Mouse (Mus musculus) hindlimb bud, embryonic 11.5 days (tissue): Measurements from ENCODE around the gene Prr5l.

Experiments
- DNase-seq: peaks from one replicate; pipeline ENCODE4 v3.0.0-alpha.2; 2012; ENCODE audit warnings: low read depth, low spot score; ENCODE audit errors: extremely low spot score

Gene Prr5l

DNA sequence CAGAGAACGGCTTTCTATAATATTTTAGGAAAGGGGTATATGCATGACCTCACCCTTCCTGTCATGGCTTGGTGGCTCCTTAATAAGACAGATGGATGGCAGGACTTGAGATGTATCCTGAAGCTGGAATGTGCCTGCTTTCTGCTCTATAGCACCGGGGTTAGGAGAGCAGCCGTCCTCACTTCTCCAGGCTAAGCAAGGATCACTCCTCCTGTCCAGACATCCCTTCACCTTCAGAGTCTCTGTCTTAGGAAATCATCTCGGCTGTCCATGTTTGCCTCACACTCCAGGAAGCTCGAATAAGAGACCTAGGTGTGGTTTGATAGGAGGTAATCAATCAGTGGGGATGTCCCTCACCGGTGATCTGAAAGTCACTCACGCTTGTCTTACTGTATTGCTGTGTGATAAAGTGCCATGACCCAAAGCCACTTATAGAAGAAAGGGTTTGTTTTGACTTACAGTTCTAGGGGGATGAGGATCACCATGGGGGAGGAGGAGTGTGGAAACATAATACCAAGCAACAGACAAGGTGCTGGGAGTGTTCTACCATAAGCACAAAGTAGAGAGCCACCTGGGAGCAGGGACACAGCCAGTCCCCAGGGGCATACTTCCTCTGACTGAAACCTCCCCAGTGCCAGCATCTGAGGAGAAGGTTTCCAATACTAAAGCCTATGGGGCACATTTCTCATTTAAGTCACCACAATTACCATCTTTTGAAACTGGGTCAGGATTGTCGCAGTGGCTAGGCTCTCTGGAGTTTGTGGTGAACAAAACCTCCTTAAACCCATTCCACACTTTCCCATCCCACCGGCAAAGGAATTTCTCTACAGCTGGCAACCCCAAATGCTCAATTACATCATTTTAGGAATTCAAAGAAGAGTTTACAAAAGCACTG is 57.4 kb downstream of the Prr5l start:
- DNase-seq, result no peak

DNA sequence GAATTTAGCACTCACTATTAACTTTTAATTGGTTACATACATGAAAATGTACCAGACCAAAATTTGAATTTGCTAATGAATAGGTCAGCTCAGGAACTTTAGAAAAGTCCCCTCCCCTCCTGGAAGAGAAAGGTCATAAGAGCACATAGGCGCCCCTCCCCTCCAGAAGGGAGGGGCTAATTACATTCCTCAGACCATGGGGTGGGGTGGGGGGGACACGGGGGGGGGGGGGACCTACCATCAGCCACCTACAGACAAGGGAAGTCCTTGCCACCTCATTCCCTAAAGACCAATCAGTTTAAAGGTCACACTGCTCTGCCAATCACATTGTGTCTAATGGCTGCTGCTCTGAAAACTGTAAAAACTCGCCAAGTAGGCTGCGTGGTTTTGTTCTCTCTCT is 59.0 kb downstream of the Prr5l start:
- no peak for DNase-seq

DNA sequence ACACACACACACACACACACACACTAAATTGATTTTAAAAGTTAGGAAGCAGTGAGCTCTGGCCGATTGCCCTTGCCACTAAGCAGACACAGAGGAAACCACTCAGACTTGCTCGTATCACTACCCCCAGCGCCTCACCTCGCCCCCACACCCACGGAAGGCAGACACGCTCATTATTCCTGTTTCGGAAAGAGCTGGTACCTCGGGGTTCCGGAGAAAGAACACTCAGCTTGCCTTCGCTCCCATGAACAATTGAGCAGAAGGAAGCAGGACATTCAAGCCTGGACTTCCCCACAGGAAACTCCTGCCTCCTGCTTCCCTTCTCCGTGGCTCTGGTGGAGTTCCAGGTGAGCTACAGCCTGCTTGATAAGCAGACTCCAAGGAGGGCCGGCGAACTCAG is 60.0 kb downstream of the Prr5l start:
- no peak for DNase-seq

DNA sequence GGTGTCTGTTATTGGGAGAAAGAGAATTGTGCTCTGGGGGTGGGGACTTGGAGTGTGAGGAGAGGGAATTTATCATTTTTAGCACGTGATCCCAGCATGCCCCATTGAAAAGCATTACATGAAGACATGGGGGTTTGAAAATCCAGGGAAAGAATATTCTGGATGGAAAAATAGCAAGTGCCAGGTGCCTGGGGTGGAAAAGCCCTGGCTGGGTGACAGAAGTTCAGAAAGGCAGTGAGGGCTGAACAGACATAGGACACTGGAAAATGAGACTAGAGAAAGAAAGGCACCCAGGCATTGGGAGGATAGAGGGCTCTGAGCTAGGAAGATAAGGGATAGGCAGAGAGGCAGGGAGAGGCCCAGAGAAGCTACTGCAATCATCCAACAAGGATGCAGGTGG is 62.0 kb downstream of the Prr5l start:
- no peak for DNase-seq

DNA sequence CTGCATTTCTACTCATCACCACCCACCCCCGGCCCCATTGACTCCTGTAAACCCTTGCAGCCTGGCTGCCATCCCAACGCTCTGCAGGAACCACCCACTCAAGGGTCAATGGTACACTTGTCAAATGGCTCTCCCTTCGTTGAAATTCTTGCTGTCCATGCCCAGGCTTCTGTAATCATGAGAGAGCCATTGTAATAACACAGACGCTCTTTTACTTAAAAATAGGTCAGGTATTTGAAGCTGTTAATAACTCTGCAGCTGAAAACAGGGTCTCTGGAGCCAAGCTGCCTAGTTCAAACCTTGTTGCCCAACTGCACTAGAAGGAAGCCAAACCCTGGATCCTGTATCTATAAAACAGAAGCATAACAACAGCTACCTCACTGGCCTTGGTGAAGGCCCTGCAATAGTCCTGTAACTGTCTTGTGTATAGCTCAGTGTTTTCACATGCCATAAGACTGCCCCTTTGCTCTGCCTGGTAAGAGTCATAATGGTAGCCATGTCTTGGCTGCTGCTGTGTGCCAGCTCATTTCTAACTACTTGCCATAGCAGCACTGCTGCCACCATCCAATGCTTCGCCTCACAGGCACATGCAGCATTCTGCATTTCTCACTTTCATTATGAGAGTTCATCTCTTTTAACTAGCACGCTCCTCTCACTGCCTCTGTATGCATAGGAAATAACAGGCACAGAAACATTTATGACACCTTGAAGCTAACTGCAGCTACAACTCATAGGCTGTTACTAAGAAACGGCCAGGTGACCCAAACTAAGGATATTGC is 63.7 kb downstream of the Prr5l start:
- DNase-seq, result no peak

DNA sequence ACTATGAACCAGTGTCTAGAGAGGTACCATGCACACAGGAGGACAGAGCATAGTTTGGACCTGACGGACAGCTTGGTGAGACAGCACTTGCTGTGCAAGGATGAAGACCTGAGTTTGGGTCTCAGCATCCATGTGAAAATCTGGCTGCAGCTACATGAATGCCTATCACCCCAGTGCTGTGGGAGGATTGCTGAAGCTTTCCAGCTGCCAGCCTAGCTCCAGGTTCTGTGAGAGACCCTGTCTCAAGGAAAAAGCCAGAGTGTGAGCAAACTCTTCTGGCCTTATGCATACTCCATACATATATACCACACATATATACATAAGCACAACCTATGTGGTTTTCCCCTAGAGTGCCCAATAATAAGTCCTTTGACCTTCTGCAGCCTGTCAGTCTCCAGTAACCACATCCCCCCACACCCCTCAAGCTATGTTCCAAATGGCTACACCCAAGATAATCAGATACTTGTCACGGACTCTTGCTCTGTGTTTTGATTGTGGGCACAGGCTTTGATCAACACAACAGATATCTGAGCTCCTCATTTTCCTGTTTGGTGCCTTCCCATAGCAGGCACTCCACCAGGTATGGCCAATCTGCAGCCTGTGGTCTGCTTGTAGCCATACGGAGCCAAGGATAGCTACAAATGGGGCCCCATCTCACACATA is 66.0 kb downstream of the Prr5l start:
- no peak for DNase-seq

DNA sequence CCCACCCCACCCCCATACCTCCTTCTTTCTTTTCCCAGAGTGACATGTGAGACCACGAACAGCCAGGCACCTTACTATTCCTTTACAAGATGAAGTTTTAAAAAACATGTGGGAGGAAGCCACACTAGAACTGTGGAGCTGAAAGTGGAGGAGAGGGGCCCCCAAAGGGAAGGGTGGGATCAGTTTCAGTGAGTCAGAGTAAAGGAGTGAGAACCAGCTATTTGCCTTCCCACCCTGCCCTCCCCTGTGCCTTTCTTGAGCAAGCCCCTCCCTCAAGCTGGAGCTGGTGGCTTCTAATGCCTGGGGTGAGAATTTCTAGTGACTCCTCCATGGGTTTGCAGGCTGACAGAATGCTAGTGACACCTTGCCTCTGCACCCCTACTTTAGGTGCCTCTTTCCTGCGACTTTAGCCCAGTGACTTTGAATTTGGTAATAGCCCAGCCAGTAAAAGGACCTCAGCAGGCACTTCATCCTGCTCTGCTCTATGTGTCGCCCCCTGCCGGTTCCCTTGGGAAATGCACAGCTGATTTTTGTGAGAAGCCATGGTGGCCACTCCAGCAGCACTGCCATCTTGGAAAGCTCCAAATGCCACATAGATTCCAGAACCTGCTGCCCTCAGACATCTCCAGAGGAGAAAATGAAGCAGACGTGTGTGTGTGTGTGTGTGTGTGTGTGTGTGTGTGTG is 67.4 kb downstream of the Prr5l start:
- DNase-seq, result no peak

DNA sequence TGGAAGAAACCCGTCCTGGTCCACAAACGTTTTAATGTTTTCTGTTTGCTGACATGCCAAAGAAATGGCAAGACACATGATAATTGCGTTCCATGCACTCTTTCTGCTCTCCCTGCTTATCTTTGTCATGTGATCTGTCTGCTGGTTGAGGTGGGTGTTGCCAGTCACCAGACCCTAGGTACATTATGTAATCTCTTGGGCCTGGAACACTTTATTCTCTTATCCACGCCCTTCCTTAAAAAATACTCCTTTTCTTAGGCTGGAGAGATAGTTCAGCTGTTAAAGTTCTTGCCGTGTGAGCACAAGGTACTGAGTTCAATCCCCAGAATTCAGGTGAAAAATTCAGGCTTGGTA is 68.6 kb downstream of the Prr5l start:
- DNase-seq, result no peak

DNA sequence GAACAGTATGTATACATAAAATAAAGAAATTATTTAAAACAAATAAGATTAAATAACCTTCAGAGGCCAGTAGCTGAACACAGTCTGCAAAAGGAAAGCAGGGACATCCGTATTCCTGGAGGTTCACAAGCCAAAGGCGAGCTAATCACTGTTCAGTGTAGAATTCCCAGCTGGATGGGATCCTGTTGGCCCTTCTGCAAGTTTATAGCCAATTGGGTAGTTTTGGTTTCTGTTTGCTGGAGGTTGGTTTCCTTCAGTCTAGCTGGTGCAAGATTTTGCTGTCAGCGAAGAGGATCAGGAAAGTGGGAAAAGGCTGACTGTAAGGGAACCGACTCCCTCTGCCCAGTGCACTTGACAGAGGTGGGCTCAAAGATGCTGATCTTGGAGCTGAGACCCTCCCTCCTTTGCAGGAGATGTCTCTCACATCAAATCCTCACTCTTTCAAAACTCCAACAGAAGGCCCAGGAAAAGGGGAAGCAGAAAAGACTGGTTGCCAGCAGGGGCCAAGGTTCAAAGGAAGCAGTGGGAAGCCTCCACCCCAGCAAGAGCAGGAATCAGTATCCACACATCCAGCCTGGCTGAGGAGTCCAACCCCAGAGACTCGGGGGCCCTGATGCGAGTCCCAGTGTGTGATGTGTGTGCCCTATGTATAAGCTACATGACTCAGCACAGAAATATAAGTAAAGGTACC is 69.1 kb downstream of the Prr5l start:
- no peak for DNase-seq

DNA sequence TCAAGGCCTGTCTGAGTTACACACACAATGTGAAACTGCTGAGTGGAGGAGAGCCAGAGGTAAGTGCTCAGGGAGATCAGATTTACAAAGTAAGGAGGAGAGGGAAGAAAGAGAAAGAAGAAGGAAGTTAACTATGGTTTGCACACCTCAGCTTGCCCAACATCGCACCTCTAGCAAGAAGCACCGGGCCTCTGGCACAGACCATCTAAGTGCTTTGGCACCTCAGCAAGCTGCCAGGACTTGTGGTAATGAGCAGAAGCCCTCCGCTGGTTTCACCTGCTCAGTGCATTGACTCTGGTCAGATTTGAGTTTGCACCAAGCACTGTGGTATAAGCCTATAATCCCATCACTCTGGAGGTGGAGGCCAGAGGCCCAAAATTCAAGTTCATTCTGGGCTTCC is 70.9 kb downstream of the Prr5l start:
- DNase-seq, result no peak

DNA sequence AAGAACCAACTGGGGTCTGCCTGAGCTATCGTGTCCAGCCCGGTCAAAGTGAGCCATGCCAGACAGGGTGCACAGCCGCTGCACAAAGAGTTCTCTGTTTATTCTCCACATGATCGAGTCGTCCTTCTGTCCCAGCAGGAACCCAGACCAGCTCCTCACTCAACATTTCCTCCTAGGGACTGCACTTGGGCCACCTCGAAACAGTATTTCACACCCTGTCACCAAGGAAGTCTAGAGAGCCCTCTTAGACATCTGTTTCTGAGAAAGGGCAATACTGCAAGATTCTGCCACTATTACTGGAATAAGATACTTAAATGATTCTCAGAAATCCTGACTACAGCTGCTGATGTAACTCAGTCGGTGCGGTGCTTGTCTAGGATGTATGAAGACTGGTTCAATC is 72.1 kb downstream of the Prr5l start:
- no peak for DNase-seq

DNA sequence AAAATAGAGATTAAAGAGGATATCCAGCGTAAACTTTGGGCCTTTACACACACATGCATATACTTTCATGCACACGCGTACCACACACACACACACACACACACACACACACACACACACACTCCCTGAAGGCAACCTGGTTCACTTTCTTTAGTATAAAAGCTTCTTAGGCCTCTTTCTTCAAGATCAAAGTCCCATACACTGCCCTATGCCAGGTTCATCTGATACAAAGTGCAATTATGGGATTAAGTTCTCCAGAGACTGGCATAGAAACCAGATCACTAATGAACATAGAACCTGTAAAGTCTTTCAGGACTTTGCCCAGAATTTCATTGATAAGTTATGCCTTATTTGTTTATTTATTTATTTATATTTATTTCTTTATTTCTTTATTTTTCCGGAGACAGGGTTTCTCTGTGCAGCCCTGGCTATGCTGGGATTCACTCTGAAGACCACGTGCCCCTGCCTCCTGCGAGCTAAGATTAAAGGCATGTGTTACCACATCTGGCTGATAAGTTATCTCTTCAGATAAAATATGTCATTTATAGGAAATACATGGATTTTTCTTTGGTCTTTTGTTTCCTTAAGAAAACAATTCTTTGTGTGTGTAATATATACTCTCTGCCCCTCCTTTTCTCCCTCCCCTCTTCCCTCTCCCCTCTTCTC is 73.1 kb downstream of the Prr5l start:
- no peak for DNase-seq

DNA sequence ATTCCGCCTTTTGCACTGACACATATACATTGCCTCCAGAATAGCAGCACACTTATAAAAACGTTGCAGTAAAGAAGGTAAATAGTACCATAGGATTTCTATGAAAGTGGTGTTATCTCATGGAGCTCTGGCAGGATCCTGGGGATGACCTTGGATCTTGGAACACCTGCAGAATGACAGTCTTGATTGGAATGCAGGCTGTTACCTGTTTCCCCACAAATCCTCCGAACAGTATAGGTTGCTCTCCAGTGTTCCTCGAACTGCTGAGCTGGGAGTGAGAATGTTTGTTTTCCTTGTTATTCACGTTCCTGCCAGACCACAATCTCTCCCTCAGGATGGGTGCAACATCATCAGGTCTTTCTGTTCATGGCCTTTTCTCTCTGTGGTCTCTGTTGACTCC is 75.1 kb downstream of the Prr5l start:
- DNase-seq, result no peak

DNA sequence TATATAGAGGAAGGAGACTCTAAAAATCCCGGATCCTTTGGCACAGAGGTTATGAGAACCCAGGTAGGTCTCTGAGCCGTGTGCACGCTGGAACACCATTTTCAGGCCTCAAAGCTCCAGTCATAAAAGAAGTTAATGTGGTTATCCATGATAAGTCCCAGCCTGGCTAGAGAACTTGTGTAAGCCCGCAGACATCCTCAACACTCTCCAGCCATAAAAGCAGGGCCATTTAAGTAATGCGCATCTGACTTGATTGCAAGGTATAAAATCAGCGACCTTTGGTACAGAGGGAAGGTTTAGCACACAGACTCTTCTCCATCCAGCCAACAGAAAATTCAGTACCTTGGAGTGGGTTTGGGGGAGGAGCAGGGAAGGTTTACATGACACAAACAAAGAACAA is 80.6 kb downstream of the Prr5l start:
- DNase-seq, result no peak

DNA sequence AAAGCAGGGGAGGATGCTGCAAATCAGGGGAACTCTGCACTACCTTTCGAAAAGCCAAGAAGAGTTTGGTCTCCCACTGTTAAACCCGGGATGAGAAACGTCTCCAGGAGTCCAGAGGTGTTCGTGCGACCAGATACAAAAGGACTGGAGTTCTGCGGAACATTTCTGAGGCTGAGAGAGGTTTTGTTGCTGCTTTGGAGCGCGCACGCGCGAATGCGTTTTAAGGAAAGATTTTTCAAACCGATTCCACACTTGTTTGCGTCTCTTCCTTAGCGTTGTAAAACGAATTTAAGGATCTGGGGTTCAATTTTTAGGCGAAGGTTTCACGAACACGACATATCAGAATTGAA is 85.0 kb downstream of the Prr5l start:
- DNase-seq, result peak; percentile 54

DNA sequence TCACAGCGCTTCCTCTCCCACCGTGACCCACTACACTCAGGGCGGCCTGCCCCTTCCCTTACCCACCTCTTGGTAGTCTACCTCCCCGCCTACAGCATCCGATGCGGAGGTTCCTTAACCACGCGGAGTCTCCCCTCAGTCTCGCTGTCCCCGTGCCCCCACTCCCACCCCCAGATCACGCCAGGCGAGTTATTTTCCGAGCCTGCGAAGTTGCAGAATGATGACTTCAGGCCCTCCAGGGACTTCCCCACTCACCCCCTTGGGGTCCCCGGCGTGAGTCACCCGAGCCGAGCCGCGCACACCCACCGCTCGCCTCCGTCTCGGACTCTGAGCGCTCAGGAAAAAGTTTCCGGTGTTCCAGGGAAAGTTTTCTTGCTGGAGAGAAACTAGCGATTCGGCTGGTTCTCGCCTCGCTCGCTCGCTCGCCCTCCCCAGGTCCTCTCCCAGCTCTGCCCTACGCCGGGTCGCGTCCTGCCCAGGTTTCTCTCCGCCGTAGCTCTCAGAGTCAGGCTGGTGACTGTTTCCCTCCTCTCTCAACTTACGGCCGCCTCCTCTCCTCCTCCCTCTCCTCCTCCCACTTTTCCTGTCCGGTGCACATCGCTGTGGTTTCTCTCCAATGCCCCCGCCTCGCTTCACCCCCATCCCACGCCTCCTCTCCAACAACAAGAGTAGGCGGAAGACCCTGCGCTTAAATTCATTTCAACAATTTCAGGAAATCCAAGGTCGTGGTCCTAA is 85.5 kb downstream of the Prr5l start:
- no peak for DNase-seq

DNA sequence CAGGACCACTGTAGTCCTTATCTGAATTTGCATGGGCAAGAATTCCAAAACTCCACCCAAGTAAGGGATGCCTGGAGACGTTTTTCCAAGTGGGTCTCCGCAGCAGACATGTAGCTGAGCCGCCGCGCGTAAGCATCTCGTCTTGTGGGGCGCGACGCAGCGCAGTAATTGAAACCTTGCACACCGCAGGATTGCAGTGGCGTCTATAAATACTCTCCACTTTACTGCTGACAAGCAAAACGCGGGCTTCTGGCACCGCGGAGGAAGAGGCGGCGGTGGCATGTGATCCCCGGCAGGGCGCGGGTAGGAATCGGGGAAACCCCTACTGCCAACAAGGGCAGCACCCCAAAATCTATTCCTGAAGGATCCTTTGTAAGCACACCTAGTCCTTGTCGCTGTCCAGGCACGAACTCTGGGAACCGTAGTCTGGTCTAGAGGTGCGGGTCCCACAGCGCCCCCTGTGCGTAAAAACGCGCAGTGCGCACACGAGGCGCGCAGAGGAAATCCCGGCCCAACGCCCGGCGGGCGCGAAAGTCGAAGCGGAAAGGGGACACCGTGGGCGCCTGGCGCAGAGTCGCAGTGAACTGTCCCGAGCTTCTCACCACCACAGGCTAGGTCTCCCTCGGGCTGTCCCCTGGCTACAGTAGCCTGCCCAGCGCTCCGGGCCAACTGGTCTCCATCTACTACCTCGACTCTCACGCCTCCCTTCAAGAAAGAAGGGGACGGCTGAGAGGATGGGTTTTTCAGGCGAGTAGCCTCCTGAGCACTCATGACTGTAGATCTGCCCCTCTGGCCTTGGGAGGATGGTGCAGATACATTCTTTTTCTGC is 86.3 kb downstream of the Prr5l start:
- DNase-seq, result peak; percentile 47

DNA sequence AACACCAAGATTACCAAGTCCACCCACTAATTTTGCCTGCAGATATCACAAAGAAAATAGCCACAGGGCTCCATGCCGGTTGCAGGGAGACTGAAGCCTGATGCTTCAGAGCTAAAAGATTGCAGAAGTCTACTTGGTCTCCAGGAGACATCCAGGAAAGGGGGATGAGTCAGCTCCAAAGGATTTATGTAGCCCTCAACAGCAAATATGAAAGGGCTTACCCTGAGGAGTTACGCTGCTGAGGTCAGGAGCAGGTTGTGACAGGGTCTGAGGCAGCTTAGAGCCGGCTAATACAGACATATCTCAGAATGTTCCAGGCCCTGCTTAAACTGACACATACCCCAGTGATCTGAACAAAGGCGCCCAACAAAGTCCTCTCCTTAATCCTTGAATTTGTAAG is 90.7 kb downstream of the Prr5l start:
- no peak for DNase-seq

DNA sequence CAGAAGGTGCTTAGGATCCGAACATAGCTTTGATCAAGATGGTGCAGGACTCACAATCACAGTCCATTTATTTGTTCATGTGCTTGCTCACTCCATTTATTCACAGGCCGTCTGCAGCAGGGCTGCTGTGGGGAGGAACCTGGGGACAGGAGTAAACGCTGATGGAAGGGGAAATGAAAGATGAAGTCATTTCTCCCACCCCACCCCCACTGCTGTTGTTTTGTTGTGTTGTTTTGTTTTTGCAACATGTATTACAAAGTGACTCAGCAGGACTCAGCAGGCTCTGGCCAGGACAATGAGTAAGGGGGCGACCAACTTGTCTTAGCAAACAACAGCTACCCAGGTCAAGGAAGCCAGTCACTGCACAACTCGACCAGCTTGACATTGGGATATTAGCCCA is 99.6 kb downstream of the Prr5l start:
- DNase-seq, result no peak
